Mouse (Mus musculus): Measurements from ENCODE around the gene Scaf8. TPM values are rescaled to one million over a fixed set of nuclear protein-coding genes. Genes with fewer than 3 reads are reported as not detected.
"Not testable (repeated sequence)": the region's sequence is repeated elsewhere in the genome, so short reads cannot be mapped to it uniquely, and the experiment has no call there.

Scaf8 gene
- polyA plus RNA-seq, 1 experiment from 2014 or later: 9.8 TPM

GRCm38 (mm10) chr17:3082756-3083749 is 31.7 kb upstream of the Scaf8 start:
- H3K27me3 ChIP-seq (replicated peaks; ENCODE audit: insufficient read depth, low read length); H3K4me1 ChIP-seq (ENCODE audit: insufficient read depth, low read depth, low read length); H3K9ac ChIP-seq (replicated peaks; ENCODE audit: low read depth); H3K27ac ChIP-seq (ENCODE audit: low read length); ATAC-seq; H3K9me3 ChIP-seq (ENCODE audit: low read length); H3K36me3 ChIP-seq (ENCODE audit: insufficient read depth, low read length): not testable (repeated sequence)
- WGBS: 2% methylated on average over 23 of the region's 25 CpGs
- Histone ChIP-seq H3K4me3 (ENCODE audit: low read depth, low read length) (peak overlapping the region; percentile 33), H3K4me2 (replicated peaks; ENCODE audit: low read depth, low read length) (peak overlapping the region; percentile 33; the same call in 1 of the 2 replicates)
- DNase-seq (ENCODE audit: low spot score): peak; percentile 66
- TF ChIP-seq CTCF (IDR thresholded peaks at IDR 0.05): peak; percentile 56

GRCm38 (mm10) chr17:3083886-3084550 is 30.8 kb upstream of the Scaf8 start:
- Histone ChIP-seq H3K4me1 (ENCODE audit: insufficient read depth, low read depth, low read length) (no peaks in the 10 kb centered on the region; the same call in 1 of the 2 replicates), H3K9me3 (ENCODE audit: low read length) (no peaks in the 10 kb centered on the region), H3K27ac (ENCODE audit: low read length) (peak overlapping the region; percentile 63), H3K4me3 (ENCODE audit: low read depth, low read length) (peak overlapping the region; percentile 49), H3K27me3 (replicated peaks; ENCODE audit: insufficient read depth, low read length) (no peaks in the 10 kb centered on the region), H3K4me2 (replicated peaks; ENCODE audit: low read depth, low read length) (peak overlapping the region; percentile 64), H3K36me3 (ENCODE audit: insufficient read depth, low read length) (no peaks in the 10 kb centered on the region), H3K9ac (replicated peaks; ENCODE audit: low read depth) (peak overlapping the region; percentile 29; the same call in 1 of the 2 replicates)
- ATAC-seq (peak; percentile 67), DNase-seq (ENCODE audit: low spot score) (peak; percentile 98)
- TF ChIP-seq CTCF (IDR thresholded peaks at IDR 0.05) (no peak), EP300 (IDR thresholded peaks at IDR 0.05) (no peak)
- WGBS: 3% methylated on average over 22 of the region's 40 CpGs

GRCm38 (mm10) chr17:3084551-3084930 is 30.2 kb upstream of the Scaf8 start:
- Histone ChIP-seq H3K4me3 (ENCODE audit: low read depth, low read length) (peak overlapping the region; percentile 49), H3K27ac (ENCODE audit: low read length) (peak overlapping the region; percentile 63), H3K9ac (replicated peaks; ENCODE audit: low read depth) (peak overlapping the region; percentile 29; the same call in 1 of the 2 replicates), H3K4me2 (replicated peaks; ENCODE audit: low read depth, low read length) (peak overlapping the region; percentile 64), H3K9me3 (ENCODE audit: low read length) (no peaks in the 10 kb centered on the region), H3K27me3 (replicated peaks; ENCODE audit: insufficient read depth, low read length) (no peaks in the 10 kb centered on the region), H3K36me3 (ENCODE audit: insufficient read depth, low read length) (no peaks in the 10 kb centered on the region), H3K4me1 (ENCODE audit: insufficient read depth, low read depth, low read length) (no peaks in the 10 kb centered on the region; the same call in 1 of the 2 replicates)
- DNase-seq (ENCODE audit: low spot score) (peak; percentile 73), ATAC-seq (peak; percentile 14)
- under 1% methylated on average over 24 of the region's 31 CpGs for WGBS
- TF ChIP-seq CTCF (IDR thresholded peaks at IDR 0.05) (peak; percentile 85), EP300 (IDR thresholded peaks at IDR 0.05) (no peak)

- ATAC-seq (no peak), DNase-seq (ENCODE audit: low spot score) (no peak)
- H3K36me3 ChIP-seq (ENCODE audit: insufficient read depth, low read length): no peaks in the 10 kb centered on the region
- no peaks in the 10 kb centered on the region for H3K27me3 ChIP-seq (replicated peaks; ENCODE audit: insufficient read depth, low read length)
- H3K9me3 ChIP-seq (ENCODE audit: low read length): no peaks in the 10 kb centered on the region
- WGBS: 58% methylated on average over 3 of the region's 3 CpGs
- H3K4me1 ChIP-seq (ENCODE audit: insufficient read depth, low read depth, low read length): no peaks in the 10 kb centered on the region; the same call in 1 of the 2 replicates
- peak overlapping the region; percentile 64 for H3K4me2 ChIP-seq (replicated peaks; ENCODE audit: low read depth, low read length)
- peak overlapping the region; percentile 49 for H3K4me3 ChIP-seq (ENCODE audit: low read depth, low read length)
- peak overlapping the region; percentile 29; the same call in 1 of the 2 replicates for H3K9ac ChIP-seq (replicated peaks; ENCODE audit: low read depth)
- H3K27ac ChIP-seq (ENCODE audit: low read length): no peak overlapping the region
- TF ChIP-seq EP300 (IDR thresholded peaks at IDR 0.05) (no peak), CTCF (IDR thresholded peaks at IDR 0.05) (no peak)
These were observed 29.6 kb upstream of the Scaf8 start for GRCm38 (mm10) chr17:3085152-3085551.

- DNase-seq (ENCODE audit: low spot score): peak; percentile 50
- H3K27me3 ChIP-seq (replicated peaks; ENCODE audit: insufficient read depth, low read length): no peaks in the 10 kb centered on the region
- ATAC-seq: no peak; the same call in 1 of the 2 replicates
- no peak overlapping the region for H3K4me3 ChIP-seq (ENCODE audit: low read depth, low read length)
- H3K4me1 ChIP-seq (ENCODE audit: insufficient read depth, low read depth, low read length): no peaks in the 10 kb centered on the region
- H3K36me3 ChIP-seq (ENCODE audit: insufficient read depth, low read length): no peaks in the 10 kb centered on the region
- TF ChIP-seq CTCF (IDR thresholded peaks at IDR 0.05) (no peak), EP300 (IDR thresholded peaks at IDR 0.05) (no peak)
- 44% methylated on average over 4 of the region's 4 CpGs for WGBS
- H3K9ac ChIP-seq (replicated peaks; ENCODE audit: low read depth): no peak overlapping the region
- H3K27ac ChIP-seq (ENCODE audit: low read length): no peak overlapping the region
- no peak overlapping the region for H3K4me2 ChIP-seq (replicated peaks; ENCODE audit: low read depth, low read length)
- H3K9me3 ChIP-seq (ENCODE audit: low read length): no peaks in the 10 kb centered on the region
These were observed 22.1 kb upstream of the Scaf8 start for GRCm38 (mm10) chr17:3092682-3093081.

- not testable (repeated sequence) for H3K4me2 ChIP-seq (replicated peaks; ENCODE audit: low read depth, low read length); H3K36me3 ChIP-seq (ENCODE audit: insufficient read depth, low read length); H3K27me3 ChIP-seq (replicated peaks; ENCODE audit: insufficient read depth, low read length); H3K27ac ChIP-seq (ENCODE audit: low read length); H3K4me3 ChIP-seq (ENCODE audit: low read depth, low read length); H3K9me3 ChIP-seq (ENCODE audit: low read length); H3K4me1 ChIP-seq (ENCODE audit: insufficient read depth, low read depth, low read length); H3K9ac ChIP-seq (replicated peaks; ENCODE audit: low read depth); ATAC-seq; DNase-seq (ENCODE audit: low spot score)
- WGBS: 72% methylated on average over 1 of the region's 1 CpGs
- TF ChIP-seq CTCF (IDR thresholded peaks at IDR 0.05): peak; percentile 16; the same call in 1 of the 2 replicates
These were observed 15.5 kb upstream of the Scaf8 start for GRCm38 (mm10) chr17:3099273-3099672.

Data from lung, postnatal 0 days (tissue).